ENCODE assay signal across 14 mouse cellular contexts in genomic region chr2:64966893-64967444, GRCm38 (mm10). TPM values are rescaled to one million over a fixed set of nuclear protein-coding genes. Genes with fewer than 3 reads are reported as not detected.
A peak's percentile ranks its signal among the peaks of the same experiment; 100 is the strongest.
DNase-seq lines count a peak whose midpoint lies in the region; ATAC-seq and TF ChIP-seq lines count a peak whose summit lies in the region.
"Had no signal": no experiment of that assay in that cellular context is flagged by ENCODE, and none has a peak within 500 bp of the region (broad histone marks: within the 10 kb centered on the region; RNA-seq: fewer than 3 reads in every experiment).

No protein-coding gene starts in this region.

- peak; percentile 48; the same call in 1 of the 2 replicates for ATAC-seq in heart, embryonic 12.5 days (ENCODE audit: insufficient number of reproducible peaks, low FRiP score)
- peak; percentile 43; the same call in 1 of the 2 replicates for ATAC-seq in embryonic facial prominence, embryonic 12.5 days (ENCODE audit: insufficient number of reproducible peaks, insufficient read depth, low FRiP score, low TSS enrichment)
- ATAC-seq in forebrain, embryonic 16.5 days = peak; percentile 25; the same call in 1 of the 2 replicates

- DNase-seq in heart, postnatal 10 days = no peak
- DNase-seq in layer of hippocampus, adult 2 months (ENCODE audit: low spot score in 2 of 2) = no peak
- no peak for DNase-seq in layer of hippocampus, adult 9-11 months
- no peak for DNase-seq in gastrocnemius, postnatal 4 days (ENCODE audit: low spot score in 2 of 2)
- DNase-seq: kidney, adult 2 months; kidney, postnatal 4 days; lung, adult 18-20 months; right cerebral cortex, postnatal 25 days; thymus, adult 18-20 months had no signal

- H3K4me1 ChIP-seq in heart, embryonic 12.5 days (replicated peaks) = peaks cover 24% of the 10 kb centered on the region
- H3K4me1 ChIP-seq in embryonic facial prominence, embryonic 12.5 days = peaks cover 2% of the 10 kb centered on the region; the same call in 1 of the 2 replicates
- H3K4me1 ChIP-seq in forebrain, embryonic 16.5 days (replicated peaks; ENCODE audit: control insufficient read depth, insufficient read depth, low read length) = peaks cover 3% of the 10 kb centered on the region
- H3K4me1 ChIP-seq: limb, embryonic 13.5 days had no signal

- H3K9ac ChIP-seq in heart, embryonic 12.5 days = no peak overlapping the region
- H3K9ac ChIP-seq in embryonic facial prominence, embryonic 12.5 days = no peak overlapping the region
- H3K9ac ChIP-seq in forebrain, embryonic 16.5 days (replicated peaks; ENCODE audit: low read depth, low read length) = no peak overlapping the region
- H3K9ac ChIP-seq: limb, embryonic 13.5 days had no signal

- intact Hi-C loops in heart, postnatal 10 days (cut with DNase I) = loop anchor here (5.0 kb wide), 1 partner anchor 370 kb away; no protein-coding TSS in a partner anchor

- 80% methylated on average over 6 of the region's 6 CpGs for WGBS in heart, embryonic 12.5 days
- 83% methylated on average over 6 of the region's 6 CpGs for WGBS in embryonic facial prominence, embryonic 12.5 days
- 69% methylated on average over 6 of the region's 6 CpGs for WGBS in forebrain, embryonic 16.5 days

- no peaks in the 10 kb centered on the region for H3K27me3 ChIP-seq in heart, embryonic 12.5 days (replicated peaks)
- H3K27me3 ChIP-seq in embryonic facial prominence, embryonic 12.5 days = no peaks in the 10 kb centered on the region
- no peaks in the 10 kb centered on the region for H3K27me3 ChIP-seq in forebrain, embryonic 16.5 days (replicated peaks; ENCODE audit: control insufficient read depth, insufficient read depth, low read length)
- H3K27me3 ChIP-seq: limb, embryonic 13.5 days had no signal

- H3K4me3 ChIP-seq in heart, embryonic 12.5 days = no peak overlapping the region
- no peak overlapping the region for H3K4me3 ChIP-seq in layer of hippocampus, adult 2 months
- H3K4me3 ChIP-seq in embryonic facial prominence, embryonic 12.5 days = no peak overlapping the region
- H3K4me3 ChIP-seq in forebrain, embryonic 16.5 days (replicated peaks; ENCODE audit: low read length) = no peak overlapping the region
- H3K4me3 ChIP-seq: limb, embryonic 13.5 days had no signal

- no peak overlapping the region for H3K4me2 ChIP-seq in heart, embryonic 12.5 days
- no peak overlapping the region for H3K4me2 ChIP-seq in embryonic facial prominence, embryonic 12.5 days (replicated peaks)
- no peak overlapping the region for H3K4me2 ChIP-seq in forebrain, embryonic 16.5 days (ENCODE audit: low read length)
- H3K4me2 ChIP-seq: limb, embryonic 13.5 days had no signal

- peak overlapping the region; percentile 29; the same call in 1 of the 2 replicates for H3K27ac ChIP-seq in heart, embryonic 12.5 days (ENCODE audit: poor library complexity, severe bottlenecking)
- H3K27ac ChIP-seq in layer of hippocampus, adult 2 months = peak overlapping the region; percentile 47; the same call in 1 of the 2 replicates
- no peak overlapping the region for H3K27ac ChIP-seq in embryonic facial prominence, embryonic 12.5 days
- no peak overlapping the region for H3K27ac ChIP-seq in forebrain, embryonic 16.5 days (ENCODE audit: low read length)
- H3K27ac ChIP-seq: limb, embryonic 13.5 days had no signal

- TF ChIP-seq CTCF in layer of hippocampus, adult 2 months (conservative IDR thresholded peaks at IDR 0.05) = no peak

- no peaks in the 10 kb centered on the region for H3K9me3 ChIP-seq in heart, embryonic 12.5 days (replicated peaks)
- no peaks in the 10 kb centered on the region for H3K9me3 ChIP-seq in embryonic facial prominence, embryonic 12.5 days
- no peaks in the 10 kb centered on the region for H3K9me3 ChIP-seq in forebrain, embryonic 16.5 days (ENCODE audit: control insufficient read depth, low read length)
- H3K9me3 ChIP-seq: limb, embryonic 13.5 days had no signal

- no peaks in the 10 kb centered on the region for H3K36me3 ChIP-seq in heart, embryonic 12.5 days
- H3K36me3 ChIP-seq in embryonic facial prominence, embryonic 12.5 days = no peaks in the 10 kb centered on the region
- H3K36me3 ChIP-seq in forebrain, embryonic 16.5 days (ENCODE audit: control insufficient read depth, insufficient read depth) = no peaks in the 10 kb centered on the region
- H3K36me3 ChIP-seq: G1E; limb, embryonic 13.5 days had no signal

RNA-seq across cellular contexts. Expression of gene Grb14, which starts 57.8 kb away (rescaled TPM):
- 64.6 and 67.9 TPM in 2 replicates for polyA plus RNA-seq in heart, embryonic 12.5 days (2016; fragmentation: Nextera tagmentation; extraction: Ambion mirVana)
- total RNA-seq in heart, postnatal 10 days (2021) = 100 to 1,000 TPM; 118 to 144 TPM
- 10 to 100 TPM; 41.5 to 44.1 TPM for total RNA-seq in layer of hippocampus, adult 2 months (2021)
- 12.2 and 13.0 TPM in 2 replicates for polyA plus RNA-seq in embryonic facial prominence, embryonic 12.5 days (2016; fragmentation: Nextera tagmentation; extraction: Ambion mirVana)
- polyA plus RNA-seq in forebrain, embryonic 16.5 days (2015; fragmentation: Nextera tagmentation; extraction: Ambion mirVana) = 25.3 and 30.7 TPM in 2 replicates
- total RNA-seq in gastrocnemius, postnatal 4 days (2021) = 10 to 100 TPM; 12.7 to 15.8 TPM
- polyA plus RNA-seq: G1E had no signal

Comparison
In these comparisons a context has a peak if more than half of its experiments do, and no peak if none do; other contexts are left out.
1. H3K27ac ChIP-seq: peak in heart, embryonic 12.5 days (single experiment) and layer of hippocampus, adult 2 months (single experiment); none in embryonic facial prominence, embryonic 12.5 days (single experiment) and forebrain, embryonic 16.5 days (single experiment).
2. Peak in every context shown above with its lines, with median percentiles within 50 percentile points of each other: ATAC-seq.